Mouse (Mus musculus): ENCODE results near the gene Foxp3. TPM values are rescaled to one million over a fixed set of nuclear protein-coding genes. Genes with fewer than 3 reads are reported as not detected.

The Foxp3 gene
- total and polyA plus RNA-seq, 2 experiments: 0.07 TPM; not detected in 1

DNA sequence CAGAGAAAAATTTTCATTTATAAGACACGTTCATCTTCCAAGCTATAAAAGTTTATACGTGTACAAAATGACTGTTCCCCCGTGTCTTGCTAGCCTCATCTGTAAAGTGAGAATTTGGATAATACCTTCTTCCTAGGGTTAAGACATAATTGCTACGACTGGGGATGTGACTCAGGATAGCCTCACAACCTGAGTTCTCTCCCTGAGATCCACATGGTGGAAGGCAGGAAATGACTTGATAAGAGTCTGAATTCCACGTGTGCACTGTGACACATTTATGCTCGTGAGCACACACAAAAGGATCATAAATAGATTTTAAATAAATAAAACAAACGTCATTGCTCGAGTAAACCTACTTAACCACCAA, 32.1 kb downstream of the Foxp3 start:
- 37% methylated on average over 8 of the region's 8 CpGs for WGBS
- no peak overlapping the region for H3K27ac ChIP-seq (replicated peaks; ENCODE audit: insufficient read depth, low read depth, low read length)
- no peaks in the 10 kb centered on the region for H3K36me3 ChIP-seq (ENCODE audit: control insufficient read depth, insufficient read depth, low read length)
- H3K79me2 ChIP-seq (ENCODE audit: control insufficient read depth, insufficient read depth, low read length): no peaks in the 10 kb centered on the region
- no peak overlapping the region for H3K4me3 ChIP-seq (ENCODE audit: insufficient read depth, low read depth, low read length)
- DNase-seq (ENCODE audit: extremely low read depth, low read depth, low spot score): no peak
- no peak overlapping the region for H3K9ac ChIP-seq (ENCODE audit: low read depth, low read length)
- H3K27me3 ChIP-seq (ENCODE audit: control insufficient read depth, insufficient read depth, low read length): peaks cover 2% of the 10 kb centered on the region; the same call in 1 of the 2 replicates
- TF ChIP-seq POLR2A (IDR thresholded peaks at IDR 0.05; ENCODE audit: extremely low read depth, insufficient read depth, low read length) (no peak), CTCF (IDR thresholded peaks at IDR 0.05; ENCODE audit: low read depth, low read length) (no peak)
- H3K4me1 ChIP-seq (ENCODE audit: control insufficient read depth, insufficient read depth, low read length): no peaks in the 10 kb centered on the region

DNA sequence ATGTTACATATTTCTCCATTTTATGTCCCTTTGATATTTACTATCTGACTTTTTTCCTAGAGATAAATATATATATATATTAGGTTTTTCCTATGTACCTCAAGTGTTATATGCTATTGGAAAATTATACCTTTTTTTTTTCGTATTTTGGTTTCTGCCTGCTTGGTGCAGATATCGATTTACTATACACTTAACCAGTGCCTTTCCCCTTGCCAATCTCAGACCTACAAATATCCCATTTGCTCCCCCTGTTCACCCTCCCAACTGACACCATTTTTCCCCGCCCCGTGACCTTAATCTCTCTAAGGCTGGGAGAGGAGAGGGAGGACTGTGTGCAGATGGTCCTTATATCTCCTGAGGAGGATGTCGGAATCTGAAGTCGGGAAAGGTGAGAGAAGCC, 33.3 kb downstream of the Foxp3 start, which contains the start of gene Cacna1f:
TSS of gene Cacna1f (plus strand) at position 301 of the 400 bp plus-strand sequence.
- H3K36me3 ChIP-seq (ENCODE audit: control insufficient read depth, insufficient read depth, low read length): no peaks in the 10 kb centered on the region
- TF ChIP-seq POLR2A (IDR thresholded peaks at IDR 0.05; ENCODE audit: extremely low read depth, insufficient read depth, low read length): no peak
- no peak for TF ChIP-seq CTCF (IDR thresholded peaks at IDR 0.05; ENCODE audit: low read depth, low read length)
- no peak within 1 kb of the TSS for H3K27ac ChIP-seq (replicated peaks; ENCODE audit: insufficient read depth, low read depth, low read length)
- peaks cover 2% of the 10 kb centered on the region; the same call in 1 of the 2 replicates for H3K27me3 ChIP-seq (ENCODE audit: control insufficient read depth, insufficient read depth, low read length)
- WGBS: 85% methylated on average over 6 of the region's 6 CpGs
- H3K79me2 ChIP-seq (ENCODE audit: control insufficient read depth, insufficient read depth, low read length): no peaks in the 10 kb centered on the region
- no peaks in the 10 kb centered on the region for H3K4me1 ChIP-seq (ENCODE audit: control insufficient read depth, insufficient read depth, low read length)
- no peak within 1 kb of the TSS for H3K9ac ChIP-seq (ENCODE audit: low read depth, low read length)
- no peak within 1 kb of the TSS for H3K4me3 ChIP-seq (ENCODE audit: insufficient read depth, low read depth, low read length)
- no peak for DNase-seq (ENCODE audit: extremely low read depth, low read depth, low spot score)

DNA sequence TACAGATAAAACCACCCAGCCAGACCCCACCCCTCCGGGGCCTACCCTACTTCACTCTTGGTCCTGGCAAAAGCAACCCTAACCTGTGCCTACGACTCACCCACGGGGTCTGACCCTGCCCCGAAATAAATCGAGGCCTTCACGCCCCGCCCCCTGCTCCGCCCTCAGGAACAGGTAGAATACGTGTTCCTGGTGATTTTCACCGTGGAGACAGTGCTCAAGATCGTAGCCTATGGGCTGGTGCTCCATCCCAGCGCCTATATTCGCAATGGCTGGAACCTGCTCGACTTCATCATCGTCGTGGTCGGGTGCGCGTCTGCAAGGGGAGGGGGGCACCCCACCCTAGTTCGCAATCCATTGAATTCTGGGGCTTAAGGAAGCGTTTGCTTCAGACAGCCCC, 36.6 kb downstream of the Foxp3 start:
- Histone ChIP-seq H3K36me3 (ENCODE audit: control insufficient read depth, insufficient read depth, low read length) (no peaks in the 10 kb centered on the region), H3K9ac (ENCODE audit: low read depth, low read length) (no peak overlapping the region), H3K27me3 (ENCODE audit: control insufficient read depth, insufficient read depth, low read length) (peaks cover 2% of the 10 kb centered on the region; the same call in 1 of the 2 replicates), H3K79me2 (ENCODE audit: control insufficient read depth, insufficient read depth, low read length) (no peaks in the 10 kb centered on the region), H3K4me3 (ENCODE audit: insufficient read depth, low read depth, low read length) (no peak overlapping the region), H3K27ac (replicated peaks; ENCODE audit: insufficient read depth, low read depth, low read length) (no peak overlapping the region), H3K4me1 (ENCODE audit: control insufficient read depth, insufficient read depth, low read length) (no peaks in the 10 kb centered on the region)
- WGBS: 6% methylated on average over 21 of the region's 21 CpGs
- no peak for TF ChIP-seq POLR2A (IDR thresholded peaks at IDR 0.05; ENCODE audit: extremely low read depth, insufficient read depth, low read length)
- TF ChIP-seq CTCF (IDR thresholded peaks at IDR 0.05; ENCODE audit: low read depth, low read length): no peak
- no peak for DNase-seq (ENCODE audit: extremely low read depth, low read depth, low spot score)

DNA sequence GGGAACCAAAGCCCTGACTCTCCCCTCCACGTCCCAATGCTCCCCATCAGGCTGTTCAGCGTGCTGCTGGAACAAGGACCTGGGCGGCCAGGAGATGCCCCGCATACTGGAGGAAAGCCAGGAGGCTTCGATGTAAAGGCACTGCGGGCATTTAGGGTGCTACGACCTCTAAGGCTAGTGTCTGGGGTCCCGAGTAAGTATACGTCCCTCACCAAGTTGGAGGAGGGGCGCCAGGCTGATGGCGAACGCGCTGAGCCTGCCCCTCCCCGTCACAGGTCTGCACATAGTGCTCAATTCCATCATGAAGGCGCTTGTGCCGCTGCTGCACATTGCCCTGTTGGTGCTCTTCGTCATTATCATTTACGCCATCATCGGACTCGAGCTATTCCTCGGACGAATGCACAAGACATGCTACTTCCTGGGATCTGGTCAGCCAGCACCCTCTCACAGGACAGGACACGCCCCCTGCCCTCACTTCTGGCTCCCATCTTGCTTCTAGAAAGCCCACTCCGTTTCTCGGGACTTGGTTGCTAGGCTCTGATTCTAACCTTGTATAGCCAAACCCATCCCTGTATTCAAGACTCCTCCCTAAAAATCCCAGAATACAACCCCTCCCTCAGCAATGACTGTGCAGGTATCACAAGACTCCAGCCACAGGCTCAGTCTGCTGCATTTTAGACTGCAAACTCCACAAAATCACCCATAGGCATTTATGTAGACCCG, 37.3 kb downstream of the Foxp3 start:
- Histone ChIP-seq H3K27me3 (ENCODE audit: control insufficient read depth, insufficient read depth, low read length) (peaks cover 2% of the 10 kb centered on the region; the same call in 1 of the 2 replicates), H3K79me2 (ENCODE audit: control insufficient read depth, insufficient read depth, low read length) (no peaks in the 10 kb centered on the region), H3K4me3 (ENCODE audit: insufficient read depth, low read depth, low read length) (peak overlapping the region; percentile 17; the same call in 1 of the 2 replicates), H3K9ac (ENCODE audit: low read depth, low read length) (no peak overlapping the region), H3K36me3 (ENCODE audit: control insufficient read depth, insufficient read depth, low read length) (no peaks in the 10 kb centered on the region), H3K4me1 (ENCODE audit: control insufficient read depth, insufficient read depth, low read length) (no peaks in the 10 kb centered on the region), H3K27ac (replicated peaks; ENCODE audit: insufficient read depth, low read depth, low read length) (no peak overlapping the region)
- WGBS: 5% methylated on average over 23 of the region's 26 CpGs
- no peak for DNase-seq (ENCODE audit: extremely low read depth, low read depth, low spot score)
- TF ChIP-seq POLR2A (IDR thresholded peaks at IDR 0.05; ENCODE audit: extremely low read depth, insufficient read depth, low read length) (no peak), CTCF (IDR thresholded peaks at IDR 0.05; ENCODE audit: low read depth, low read length) (no peak)

DNA sequence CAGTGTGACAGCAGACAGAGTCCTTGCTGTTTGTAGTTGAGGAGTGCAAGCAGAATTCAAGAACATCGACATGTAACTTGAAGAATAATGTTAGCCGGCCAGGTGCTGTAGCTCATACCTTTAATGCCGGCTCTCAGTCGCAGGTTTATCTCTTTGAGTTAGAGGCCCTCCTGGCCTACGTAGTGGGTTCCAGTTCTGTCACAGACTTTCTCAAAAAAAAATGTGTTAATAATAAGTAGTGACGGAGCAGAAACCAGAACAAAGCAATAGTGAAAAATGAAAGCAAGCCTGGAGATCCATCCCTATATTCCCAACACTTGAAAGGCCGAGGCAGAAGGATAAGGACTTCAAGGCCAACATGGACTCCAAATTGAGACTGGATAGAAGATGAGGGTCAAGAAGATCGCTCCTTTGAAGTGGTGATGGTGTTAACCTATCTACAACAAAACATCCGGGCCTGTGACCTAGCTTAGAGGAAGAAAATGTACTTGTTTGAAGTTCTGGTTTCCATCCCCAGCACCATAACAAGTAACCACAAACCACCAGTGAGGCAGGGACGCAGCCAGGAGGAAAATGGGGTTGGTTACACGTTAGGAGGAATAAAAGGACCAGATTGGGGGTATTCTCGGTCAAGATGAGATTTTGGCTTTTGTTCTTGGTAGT, 44.6 kb downstream of the Foxp3 start:
- H3K4me3 ChIP-seq (ENCODE audit: insufficient read depth, low read depth, low read length): no peak overlapping the region
- WGBS: 80% methylated on average over 12 of the region's 12 CpGs
- H3K9ac ChIP-seq (ENCODE audit: low read depth, low read length): no peak overlapping the region
- no peak for DNase-seq (ENCODE audit: extremely low read depth, low read depth, low spot score)
- H3K27ac ChIP-seq (replicated peaks; ENCODE audit: insufficient read depth, low read depth, low read length): no peak overlapping the region
- H3K27me3 ChIP-seq (ENCODE audit: control insufficient read depth, insufficient read depth, low read length): no peaks in the 10 kb centered on the region
- no peaks in the 10 kb centered on the region for H3K79me2 ChIP-seq (ENCODE audit: control insufficient read depth, insufficient read depth, low read length)
- no peaks in the 10 kb centered on the region for H3K36me3 ChIP-seq (ENCODE audit: control insufficient read depth, insufficient read depth, low read length)
- H3K4me1 ChIP-seq (ENCODE audit: control insufficient read depth, insufficient read depth, low read length): no peaks in the 10 kb centered on the region
- TF ChIP-seq POLR2A (IDR thresholded peaks at IDR 0.05; ENCODE audit: extremely low read depth, insufficient read depth, low read length) (no peak), CTCF (IDR thresholded peaks at IDR 0.05; ENCODE audit: low read depth, low read length) (no peak)

DNA sequence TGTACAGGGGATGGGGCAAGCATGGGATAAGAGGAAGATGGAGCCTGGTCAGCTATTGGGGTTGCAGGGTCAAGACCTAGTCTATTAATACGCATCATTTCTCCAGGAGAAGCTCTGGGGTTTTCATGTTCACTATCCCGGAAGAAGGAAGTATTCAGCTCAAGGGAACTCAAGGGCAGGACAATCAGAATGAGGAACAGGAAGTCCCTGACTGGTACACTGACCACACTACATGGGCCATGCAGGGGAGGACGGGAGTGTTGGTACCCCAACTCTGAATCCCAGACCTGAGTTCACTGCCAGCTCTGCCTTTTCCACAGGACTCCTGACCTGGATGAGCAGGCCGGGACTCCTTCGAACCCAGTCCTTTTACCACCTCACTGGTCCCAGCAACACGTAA, 59.1 kb downstream of the Foxp3 start:
- no peaks in the 10 kb centered on the region for H3K79me2 ChIP-seq (ENCODE audit: control insufficient read depth, insufficient read depth, low read length)
- no peak for TF ChIP-seq POLR2A (IDR thresholded peaks at IDR 0.05; ENCODE audit: extremely low read depth, insufficient read depth, low read length)
- no peak for TF ChIP-seq CTCF (IDR thresholded peaks at IDR 0.05; ENCODE audit: low read depth, low read length)
- H3K36me3 ChIP-seq (ENCODE audit: control insufficient read depth, insufficient read depth, low read length): no peaks in the 10 kb centered on the region
- WGBS: 90% methylated on average over 6 of the region's 6 CpGs
- H3K9ac ChIP-seq (ENCODE audit: low read depth, low read length): no peak overlapping the region
- no peak overlapping the region for H3K4me3 ChIP-seq (ENCODE audit: insufficient read depth, low read depth, low read length)
- no peaks in the 10 kb centered on the region; the same call in 1 of the 2 replicates for H3K27me3 ChIP-seq (ENCODE audit: control insufficient read depth, insufficient read depth, low read length)
- no peak for DNase-seq (ENCODE audit: extremely low read depth, low read depth, low spot score)
- no peak overlapping the region for H3K27ac ChIP-seq (replicated peaks; ENCODE audit: insufficient read depth, low read depth, low read length)
- H3K4me1 ChIP-seq (ENCODE audit: control insufficient read depth, insufficient read depth, low read length): no peaks in the 10 kb centered on the region
